In the genomic region with DNA sequence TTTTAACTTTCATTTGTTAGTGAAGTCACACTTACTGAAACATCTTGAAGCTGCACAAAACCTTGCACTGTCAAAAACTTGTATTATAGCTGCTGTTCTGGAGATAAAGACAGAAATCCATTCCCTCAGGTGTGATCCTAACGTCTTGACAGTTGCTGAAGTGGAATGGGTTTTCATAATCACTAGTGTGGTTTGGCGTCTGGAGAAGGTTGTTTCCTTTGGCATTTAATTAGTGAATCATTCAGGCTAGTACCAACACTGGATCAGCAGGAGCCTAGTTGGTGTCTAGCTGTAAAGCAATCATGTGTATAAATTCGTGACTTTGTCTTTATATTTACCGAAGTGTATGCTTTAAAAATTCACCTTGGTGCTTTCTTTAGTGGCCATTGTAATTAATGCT, we compare ENCODE assay signal across 8 mouse cellular contexts. TPM values are rescaled to one million over a fixed set of nuclear protein-coding genes. Genes with fewer than 3 reads are reported as not detected.
DNase-seq lines count a peak whose midpoint lies in the region; ATAC-seq and TF ChIP-seq lines count a peak whose summit lies in the region.

No protein-coding gene starts in this region.

- H3K4me1 ChIP-seq in forebrain, embryonic 15.5 days: peaks cover 16% of the 10 kb centered on the region

- intact Hi-C loops in left cerebral cortex, adult 2 months (cut with DNase I): loop anchor here (1.0 to 5.0 kb wide), 5 partner anchors 102 to 436 kb away; a partner anchor contains a TSS
- intact Hi-C loops in left cerebral cortex, postnatal 36 days (cut with DNase I): loop anchor here (2.0 to 5.0 kb wide), 3 partner anchors 127 to 436 kb away; a partner anchor contains a TSS
- intact Hi-C loops in left cerebral cortex, postnatal 14 days (cut with DNase I): loop anchor here (2.0 to 5.0 kb wide), 2 partner anchors 102 to 440 kb away; a partner anchor contains a TSS

- H3K27me3 ChIP-seq in forebrain, embryonic 15.5 days: no peaks in the 10 kb centered on the region
- H3K27me3 ChIP-seq in myocyte (ENCODE audit: control insufficient read depth, insufficient read depth, insufficient read length): no peaks in the 10 kb centered on the region

- H3K36me3 ChIP-seq in forebrain, embryonic 15.5 days: peaks cover 2% of the 10 kb centered on the region; the same call in 1 of the 2 replicates
- H3K36me3 ChIP-seq in myocyte (ENCODE audit: control insufficient read depth, insufficient read depth): peaks cover 14% of the 10 kb centered on the region

- DNase-seq in CD4-positive, CD25-positive, alpha-beta regulatory T cell, adult 2 months (ENCODE audit: low read depth, low spot score): peak; percentile 43
- no peak for DNase-seq in left cerebral cortex, adult 2 months (ENCODE audit: extremely low spot score in 1 of 2, low spot score in 2 of 2)
- no peak for DNase-seq in left cerebral cortex, postnatal 36 days (ENCODE audit: low spot score in 2 of 2)
- DNase-seq in thymus, postnatal 4 days: no peak
- no peak for DNase-seq in left cerebral cortex, postnatal 14 days (ENCODE audit: low spot score in 2 of 2)

- no peak for TF ChIP-seq CTCF in left cerebral cortex, adult 2 months (IDR thresholded peaks at IDR 0.05)

- no peak overlapping the region for H3ac ChIP-seq in myocyte (ENCODE audit: control insufficient read depth, insufficient read length)

- TF ChIP-seq POLR2A in myocyte (IDR thresholded peaks at IDR 0.05; ENCODE audit: insufficient read length, low read depth): no peak

- no peaks in the 10 kb centered on the region for H3K9me3 ChIP-seq in forebrain, embryonic 15.5 days

- H3K27ac ChIP-seq in left cerebral cortex, adult 2 months: peak overlapping the region; percentile 4; the same call in 1 of the 2 replicates
- H3K27ac ChIP-seq in forebrain, embryonic 15.5 days (replicated peaks): peak overlapping the region; percentile 93; the same call in 1 of the 2 replicates

- no peak for ATAC-seq in CD4-positive, CD25-positive, alpha-beta regulatory T cell, adult 4 months
- no peak for ATAC-seq in forebrain, embryonic 15.5 days (replicated peaks)

- H3K79me2 ChIP-seq in myocyte (ENCODE audit: control insufficient read depth, insufficient read depth): no peaks in the 10 kb centered on the region

- 31% methylated on average over 4 of the region's 4 CpGs for WGBS in forebrain, embryonic 15.5 days

- H3K4me3 ChIP-seq in left cerebral cortex, adult 2 months: no peak overlapping the region; the same call in 1 of the 2 replicates
- no peak overlapping the region; the same call in 1 of the 2 replicates for H3K4me3 ChIP-seq in forebrain, embryonic 15.5 days
- H3K4me3 ChIP-seq in myocyte: peak overlapping the region; percentile 87

- no peak overlapping the region for H3K9ac ChIP-seq in forebrain, embryonic 15.5 days (replicated peaks)

- H3K4me2 ChIP-seq in forebrain, embryonic 15.5 days (replicated peaks): peak overlapping the region; percentile 74
- peak overlapping the region; percentile 73 for H3K4me2 ChIP-seq in myocyte (ENCODE audit: low read depth)

TF ChIP-seq in myocyte, 11 proteins besides CTCF, POLR2A, EP300 and RAD21:
- TF ChIP-seq POLR2AphosphoS2 (IDR thresholded peaks at IDR 0.05; ENCODE audit: insufficient read length, low read depth) (no peak), REST (IDR thresholded peaks at IDR 0.05; ENCODE audit: insufficient read depth, insufficient read length) (no peak), E2F4 (IDR thresholded peaks at IDR 0.05; ENCODE audit: insufficient read depth) (no peak), MYOD1 (IDR thresholded peaks at IDR 0.05; ENCODE audit: control insufficient read depth in 1 of 3, insufficient read length in 2 of 3, low read depth in 2 of 3) (no peak), CEBPB (IDR thresholded peaks at IDR 0.05; ENCODE audit: insufficient read depth, poor library complexity, severe bottlenecking) (no peak), SRF (IDR thresholded peaks at IDR 0.05; ENCODE audit: control insufficient read depth, insufficient read length, low read depth) (no peak), MAX (IDR thresholded peaks at IDR 0.05; ENCODE audit: low read depth) (no peak), TCF3 (IDR thresholded peaks at IDR 0.05; ENCODE audit: insufficient read length, low read depth) (no peak), MYOG (IDR thresholded peaks at IDR 0.05; ENCODE audit: control insufficient read depth in 1 of 3, insufficient read depth in 1 of 3, insufficient read length in 2 of 3, low read depth in 2 of 3) (no peak), USF1 (IDR thresholded peaks at IDR 0.05; ENCODE audit: low read depth) (no peak)

RNA-seq across cellular contexts. Expression of a gene that starts 1.4 kb away (rescaled TPM):
- polyA plus RNA-seq in CD4-positive, CD25-positive, alpha-beta regulatory T cell, adult 4 months (2017; shearing (Covaris generic)): 100 to 1,000 TPM; 104 to 119 TPM
- 10 to 100 TPM; 39.5 to 45.2 TPM for total RNA-seq in left cerebral cortex, adult 2 months (2021)
- total RNA-seq in left cerebral cortex, postnatal 36 days (2021): 10 to 100 TPM; 37.5 to 48.5 TPM
- 46.9 and 55.1 TPM in 2 replicates for polyA plus RNA-seq in forebrain, embryonic 15.5 days (2015; fragmentation: Nextera tagmentation; extraction: Ambion mirVana)
- polyA plus RNA-seq in myocyte (2012; fragmentation: generic; extraction: Trizol): 77.2 TPM
- total RNA-seq in left cerebral cortex, postnatal 14 days (2021): 10 to 100 TPM; 41.3 to 44.5 TPM

RNA-seq across cellular contexts. Expression of a gene that starts 1.5 kb away (rescaled TPM):
- 10 to 100 TPM; 18.7 to 19.4 TPM for polyA plus RNA-seq in CD4-positive, CD25-positive, alpha-beta regulatory T cell, adult 4 months (2017; shearing (Covaris generic))
- 1 to 10 TPM; 3.8 to 4.0 TPM for total RNA-seq in left cerebral cortex, adult 2 months (2021)
- total RNA-seq in left cerebral cortex, postnatal 36 days (2021): 1 to 10 TPM; 3.0 to 3.4 TPM
- polyA plus RNA-seq in forebrain, embryonic 15.5 days (2015; fragmentation: Nextera tagmentation; extraction: Ambion mirVana): 1.4 and 2.4 TPM in 2 replicates
- 2.0 TPM for polyA plus RNA-seq in myocyte (2012; fragmentation: generic; extraction: Trizol)
- total RNA-seq in left cerebral cortex, postnatal 14 days (2021): 1 to 10 TPM; 2.5 to 4.0 TPM
